In genomic region chr14:77034175-77034915, GRCm38 (mm10) we compare ENCODE assay signal across 11 mouse cellular contexts. TPM values are rescaled to one million over a fixed set of nuclear protein-coding genes. Genes with fewer than 3 reads are reported as not detected.
A peak's percentile ranks its signal among the peaks of the same experiment; 100 is the strongest.
DNase-seq lines count a peak whose midpoint lies in the region; ATAC-seq and TF ChIP-seq lines count a peak whose summit lies in the region.
"Had no signal": no experiment of that assay in that cellular context is flagged by ENCODE, and none has a peak within 500 bp of the region (broad histone marks: within the 10 kb centered on the region; RNA-seq: fewer than 3 reads in every experiment).

No protein-coding gene starts in this region.

- ATAC-seq in midbrain, embryonic 11.5 days (ENCODE audit: low FRiP score), result no peak
- ATAC-seq: intestine, postnatal 0 days had no signal

- 69% methylated on average over 7 of the region's 7 CpGs for WGBS in heart, adult 2 months
- WGBS in heart, embryonic 10.5 days, result 72% methylated on average over 7 of the region's 7 CpGs
- WGBS in midbrain, embryonic 11.5 days, result 55% methylated on average over 7 of the region's 7 CpGs

- H3K9me3 ChIP-seq in heart, embryonic 10.5 days, result no peaks in the 10 kb centered on the region
- no peaks in the 10 kb centered on the region for H3K9me3 ChIP-seq in megakaryocyte, embryonic 14.5 days
- no peaks in the 10 kb centered on the region for H3K9me3 ChIP-seq in midbrain, embryonic 11.5 days (ENCODE audit: control insufficient read depth, low read length)
- H3K9me3 ChIP-seq: stomach, embryonic 15.5 days had no signal

- TF ChIP-seq CTCF in heart, adult 2 months (IDR thresholded peaks at IDR 0.05), result no peak

- H3K9ac ChIP-seq in heart, adult 2 months (ENCODE audit: low read depth, low read length), result no peak overlapping the region
- H3K9ac ChIP-seq in midbrain, embryonic 11.5 days (ENCODE audit: low read length), result no peak overlapping the region
- H3K9ac ChIP-seq: stomach, embryonic 15.5 days had no signal

- H3K27ac ChIP-seq in heart, adult 2 months, result peak overlapping the region; percentile 33; the same call in 1 of the 2 replicates
- no peak overlapping the region for H3K27ac ChIP-seq in heart, embryonic 10.5 days
- peak overlapping the region; percentile 19; the same call in 1 of the 2 replicates for H3K27ac ChIP-seq in brown adipose tissue, adult 24 weeks (replicated peaks; ENCODE audit: low read depth, low read length)
- no peak overlapping the region for H3K27ac ChIP-seq in midbrain, embryonic 11.5 days (ENCODE audit: low read depth, low read length)
- H3K27ac ChIP-seq: stomach, embryonic 15.5 days had no signal

- intact Hi-C loops in heart, adult 2 months (cut with DNase I), result no loop called here

- no peak for TF ChIP-seq EP300 in heart, adult 2 months (IDR thresholded peaks at IDR 0.05; ENCODE audit: insufficient read depth, low read depth, low read length)

- no peaks in the 10 kb centered on the region; the same call in 1 of the 2 replicates for H3K4me1 ChIP-seq in heart, adult 2 months (ENCODE audit: control insufficient read depth, insufficient read depth, low read length)
- H3K4me1 ChIP-seq in heart, embryonic 10.5 days, result peaks cover 16% of the 10 kb centered on the region; the same call in 1 of the 2 replicates
- no peaks in the 10 kb centered on the region for H3K4me1 ChIP-seq in brown adipose tissue, adult 24 weeks (ENCODE audit: control insufficient read depth, insufficient read depth, insufficient read length, low read length)
- H3K4me1 ChIP-seq in megakaryocyte, embryonic 14.5 days, result peaks cover 32% of the 10 kb centered on the region
- H3K4me1 ChIP-seq in midbrain, embryonic 11.5 days (ENCODE audit: control insufficient read depth, insufficient read depth, low read length), result peaks cover 7% of the 10 kb centered on the region; the same call in 1 of the 2 replicates
- H3K4me1 ChIP-seq: stomach, embryonic 15.5 days had no signal

- H3K79me2 ChIP-seq in heart, adult 2 months (replicated peaks; ENCODE audit: control insufficient read depth, insufficient read depth, low read length), result no peaks in the 10 kb centered on the region

- TF ChIP-seq POLR2A in heart, adult 2 months (IDR thresholded peaks at IDR 0.05; ENCODE audit: insufficient read depth, low read depth, low read length), result no peak

- no peak overlapping the region for H3K4me2 ChIP-seq in midbrain, embryonic 11.5 days
- H3K4me2 ChIP-seq: stomach, embryonic 15.5 days had no signal

- H3K4me3 ChIP-seq in heart, adult 2 months, result no peak overlapping the region
- no peak overlapping the region for H3K4me3 ChIP-seq in heart, embryonic 10.5 days
- H3K4me3 ChIP-seq in brown adipose tissue, adult 24 weeks (ENCODE audit: insufficient read depth, low read depth, low read length), result no peak overlapping the region
- peak overlapping the region; percentile 18 for H3K4me3 ChIP-seq in megakaryocyte, embryonic 14.5 days (replicated peaks)
- no peak overlapping the region for H3K4me3 ChIP-seq in midbrain, embryonic 11.5 days (ENCODE audit: low read depth, low read length)
- H3K4me3 ChIP-seq: stomach, embryonic 15.5 days had no signal

- no peaks in the 10 kb centered on the region; the same call in 1 of the 2 replicates for H3K36me3 ChIP-seq in heart, adult 2 months (ENCODE audit: control insufficient read depth, insufficient read depth, low read length)
- 0 out of 2 replicates have a peak, but pooled peaks cover 5% of the 10 kb centered on the region for H3K36me3 ChIP-seq in heart, embryonic 10.5 days
- no peaks in the 10 kb centered on the region for H3K36me3 ChIP-seq in megakaryocyte, embryonic 14.5 days (replicated peaks; ENCODE audit: low read length)
- H3K36me3 ChIP-seq in midbrain, embryonic 11.5 days (ENCODE audit: control insufficient read depth, insufficient read depth, low read length), result no peaks in the 10 kb centered on the region
- H3K36me3 ChIP-seq: stomach, embryonic 15.5 days had no signal

- no peaks in the 10 kb centered on the region for H3K27me3 ChIP-seq in heart, adult 2 months (ENCODE audit: control insufficient read depth, insufficient read depth, low read length)
- no peaks in the 10 kb centered on the region for H3K27me3 ChIP-seq in heart, embryonic 10.5 days (ENCODE audit: insufficient read depth, poor library complexity, severe bottlenecking)
- H3K27me3 ChIP-seq in megakaryocyte, embryonic 14.5 days (replicated peaks), result peaks cover 6% of the 10 kb centered on the region
- H3K27me3 ChIP-seq in midbrain, embryonic 11.5 days (ENCODE audit: control insufficient read depth, insufficient read depth, low read length), result no peaks in the 10 kb centered on the region; the same call in 1 of the 2 replicates
- H3K27me3 ChIP-seq: stomach, embryonic 15.5 days had no signal

- peak in 1 of 2 experiments; percentile 26 for DNase-seq in heart, adult 2 months
- DNase-seq in heart, embryonic 10.5 days (ENCODE audit: low spot score), result no peak
- DNase-seq in A20 (ENCODE audit: low read depth, low spot score), result peak; percentile 80
- DNase-seq in midbrain, embryonic 11.5 days (ENCODE audit: low spot score, missing footprints), result no peak
- DNase-seq in thymus, postnatal 0 days (ENCODE audit: low spot score), result no peak
- DNase-seq in kidney, postnatal 10 days, result no peak
- DNase-seq: cerebellum, adult 9-10 months had no signal

RNA-seq across cellular contexts. Expression of gene Ccdc122, which starts 2.2 kb away (rescaled TPM):
- total RNA-seq in heart, adult 2 months (2021), result under 1 TPM; 0.68 to 0.75 TPM
- 0.57 and 0.73 TPM in 2 replicates for polyA plus RNA-seq in heart, adult 2 months (2012; rRNA removed)
- polyA plus RNA-seq in heart, embryonic 10.5 days (2016; fragmentation: Nextera tagmentation; extraction: Ambion mirVana), result 1.5 and 2.3 TPM in 2 replicates
- polyA plus RNA-seq in brown adipose tissue, adult 24 weeks (2012; ENCODE audit: insufficient read depth, insufficient read length, missing spikeins), result 6.1 and 16.3 TPM in 2 replicates
- polyA plus RNA-seq in megakaryocyte, embryonic 14.5 days (2012; ENCODE audit: insufficient read depth, low replicate concordance), result 1.2 TPM in 1 of 2 replicates, not detected in the other
- polyA plus RNA-seq in midbrain, embryonic 11.5 days (2014; fragmentation: Nextera tagmentation; extraction: Ambion mirVana), result 1.1 and 2.4 TPM in 2 replicates
- polyA plus RNA-seq in thymus, postnatal 0 days (2015; fragmentation: Nextera tagmentation; extraction: Ambion mirVana), result 4.9 and 5.1 TPM in 2 replicates

RNA-seq across cellular contexts. Expression of gene Lacc1, which starts 2.4 kb away (rescaled TPM):
- 1 to 10 TPM; 2.5 to 2.6 TPM for total RNA-seq in heart, adult 2 months (2021)
- 2.5 and 4.0 TPM in 2 replicates for polyA plus RNA-seq in heart, adult 2 months (2012; rRNA removed)
- polyA plus RNA-seq in heart, embryonic 10.5 days (2016; fragmentation: Nextera tagmentation; extraction: Ambion mirVana), result 9.0 and 11.1 TPM in 2 replicates
- polyA plus RNA-seq in brown adipose tissue, adult 24 weeks (2012; ENCODE audit: insufficient read depth, insufficient read length, missing spikeins), result 4.5 and 6.7 TPM in 2 replicates
- polyA plus RNA-seq in megakaryocyte, embryonic 14.5 days (2012; ENCODE audit: insufficient read depth, low replicate concordance), result 2.0 and 4.9 TPM in 2 replicates
- polyA plus RNA-seq in midbrain, embryonic 11.5 days (2014; fragmentation: Nextera tagmentation; extraction: Ambion mirVana), result 2.9 and 3.3 TPM in 2 replicates
- 16.2 and 17.1 TPM in 2 replicates for polyA plus RNA-seq in thymus, postnatal 0 days (2015; fragmentation: Nextera tagmentation; extraction: Ambion mirVana)

Comparison
In these comparisons a context has a peak if more than half of its experiments do, and no peak if none do; other contexts are left out.
1. H3K27ac ChIP-seq: peak in heart, adult 2 months (single experiment) and brown adipose tissue, adult 24 weeks (single experiment); none in heart, embryonic 10.5 days (single experiment) and midbrain, embryonic 11.5 days (single experiment).